Mouse (Mus musculus) thymus, postnatal 4 days (tissue): ENCODE measurements around the gene Ldlr.

Experiments used
- DNase-seq: peaks from one replicate; pipeline ENCODE4 v3.0.0; 2021

Ldlr gene

DNA sequence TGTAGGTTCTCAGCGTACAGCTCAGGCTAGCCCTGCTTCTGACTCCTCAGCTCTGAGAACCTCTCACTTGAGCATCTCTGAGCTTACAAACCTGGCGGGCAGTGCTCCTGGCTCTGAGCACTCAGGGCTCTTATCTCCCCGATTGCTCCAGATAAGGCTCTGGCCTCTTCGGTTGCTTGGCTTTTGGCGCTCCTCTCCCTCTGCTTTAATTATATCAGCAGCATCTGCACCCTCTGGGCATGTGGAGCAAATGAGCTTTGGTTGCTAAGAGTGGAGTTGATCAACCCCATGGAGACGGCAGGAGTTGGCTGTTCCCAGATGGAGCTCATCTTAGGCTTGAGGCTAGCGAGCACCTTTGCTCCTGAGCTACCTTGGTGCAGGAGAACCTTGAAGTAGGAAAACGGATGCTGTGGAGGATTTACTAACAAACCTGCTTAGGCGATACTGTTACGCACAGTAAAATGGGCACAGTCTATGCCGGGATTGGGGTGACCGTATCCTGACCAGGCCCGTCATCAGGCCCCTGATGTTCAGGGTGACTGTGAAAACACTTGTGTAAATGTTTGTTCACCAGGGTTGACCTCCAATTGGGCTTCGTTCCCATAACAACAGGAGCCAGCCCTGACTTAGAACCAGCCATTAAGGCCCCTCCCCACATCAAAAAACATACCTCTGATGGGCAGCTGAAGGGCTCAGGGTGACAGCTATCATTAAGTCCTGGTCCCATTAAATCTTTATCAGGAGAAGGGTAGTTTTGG, 3.1 kb downstream of the Ldlr start:
- no peak for DNase-seq

- DNase-seq: no peak
Observed at GRCm38 (mm10) chr9:21728261-21728832, 5.1 kb downstream of the Ldlr start.

- DNase-seq: no peak
Observed at GRCm38 (mm10) chr9:21729264-21729663, 6.0 kb downstream of the Ldlr start.

- no peak for DNase-seq
Observed at GRCm38 (mm10) chr9:21732288-21732687, 9.0 kb downstream of the Ldlr start.

DNA sequence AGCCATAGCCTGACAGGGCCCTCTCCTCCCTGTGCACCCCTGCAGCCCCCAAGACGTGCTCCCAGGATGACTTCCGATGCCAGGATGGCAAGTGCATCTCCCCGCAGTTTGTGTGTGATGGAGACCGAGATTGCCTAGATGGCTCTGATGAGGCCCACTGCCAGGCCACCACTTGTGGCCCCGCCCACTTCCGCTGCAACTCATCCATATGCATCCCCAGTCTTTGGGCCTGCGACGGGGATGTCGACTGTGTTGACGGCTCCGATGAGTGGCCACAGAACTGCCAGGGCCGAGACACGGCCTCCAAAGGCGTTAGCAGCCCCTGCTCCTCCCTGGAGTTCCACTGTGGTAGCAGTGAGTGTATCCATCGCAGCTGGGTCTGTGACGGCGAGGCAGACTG, 10.2 kb downstream of the Ldlr start:
- DNase-seq: no peak

DNA sequence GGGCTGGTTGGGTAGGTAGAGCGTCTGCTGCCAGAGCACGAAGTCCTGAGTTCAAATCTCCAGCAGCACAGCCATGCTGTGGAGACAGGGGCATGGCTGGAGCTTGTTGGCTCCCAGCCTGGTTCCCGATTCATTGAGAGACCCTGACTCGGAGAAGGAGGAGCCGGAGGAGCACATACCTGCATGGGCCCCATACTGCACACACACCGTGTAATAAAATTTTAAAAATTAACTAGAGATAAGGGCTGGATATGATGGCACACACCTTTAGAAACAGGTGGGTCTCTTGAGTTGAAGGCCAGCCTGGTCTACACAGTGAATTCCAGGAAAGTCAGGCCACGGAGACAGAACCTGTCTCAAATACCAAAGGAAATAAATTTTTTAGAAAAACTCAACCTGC, 10.7 kb downstream of the Ldlr start:
- DNase-seq: no peak

- DNase-seq: no peak
Observed at GRCm38 (mm10) chr9:21735126-21735525, 11.8 kb downstream of the Ldlr start.

DNA sequence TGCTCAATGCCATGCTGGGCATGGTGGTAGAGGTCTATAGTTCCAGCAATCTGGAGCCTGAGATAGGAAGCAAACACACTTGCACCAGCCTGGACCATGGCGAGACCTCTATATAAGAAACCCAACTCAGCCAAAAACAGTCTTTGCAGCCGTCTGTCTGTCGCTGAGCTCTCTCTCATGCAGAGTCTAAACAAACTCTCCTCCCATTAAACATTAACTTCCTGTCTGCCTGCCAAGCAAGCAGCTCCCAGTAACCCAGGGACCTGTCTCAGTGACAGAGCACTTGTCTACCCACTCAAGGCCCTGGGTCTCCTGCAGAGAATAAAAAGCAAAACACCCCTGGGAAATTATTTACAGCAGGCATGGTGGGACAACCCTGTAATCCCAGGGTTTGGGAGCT, 13.3 kb downstream of the Ldlr start:
- no peak for DNase-seq

DNA sequence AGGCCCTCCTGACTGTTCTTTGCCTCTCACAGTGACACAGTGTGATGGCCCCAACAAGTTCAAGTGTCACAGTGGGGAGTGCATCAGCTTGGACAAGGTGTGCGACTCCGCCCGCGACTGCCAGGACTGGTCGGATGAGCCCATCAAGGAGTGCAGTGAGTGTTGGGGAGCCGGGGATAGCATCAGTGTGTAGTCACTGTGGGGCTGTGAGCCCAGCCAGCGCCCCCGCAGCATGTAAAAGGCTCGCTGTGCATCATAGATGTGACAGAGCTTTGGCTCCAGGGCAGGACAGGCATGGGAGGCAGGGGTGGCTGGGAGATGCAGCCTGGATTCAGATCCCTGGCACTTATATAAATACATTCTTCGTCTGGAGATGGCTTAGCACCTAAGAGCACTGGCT, 13.9 kb downstream of the Ldlr start:
- no peak for DNase-seq

DNA sequence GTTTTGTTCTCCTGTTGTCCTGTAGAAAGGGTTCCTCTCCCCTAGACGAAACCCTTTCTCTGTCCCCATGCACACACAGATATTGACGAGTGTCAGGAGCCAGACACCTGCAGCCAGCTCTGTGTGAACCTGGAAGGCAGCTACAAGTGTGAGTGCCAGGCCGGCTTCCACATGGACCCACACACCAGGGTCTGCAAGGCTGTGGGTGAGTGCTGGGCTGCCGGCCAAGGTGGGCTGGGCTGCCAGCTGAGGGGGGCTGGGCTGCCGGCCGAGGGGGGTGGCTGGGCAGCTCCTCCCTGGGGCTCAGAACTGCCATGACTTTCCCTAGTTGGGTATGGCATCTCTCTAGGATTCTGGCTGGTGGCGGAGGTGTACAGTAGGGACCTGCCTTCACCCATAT, 15.5 kb downstream of the Ldlr start:
- no peak for DNase-seq

DNA sequence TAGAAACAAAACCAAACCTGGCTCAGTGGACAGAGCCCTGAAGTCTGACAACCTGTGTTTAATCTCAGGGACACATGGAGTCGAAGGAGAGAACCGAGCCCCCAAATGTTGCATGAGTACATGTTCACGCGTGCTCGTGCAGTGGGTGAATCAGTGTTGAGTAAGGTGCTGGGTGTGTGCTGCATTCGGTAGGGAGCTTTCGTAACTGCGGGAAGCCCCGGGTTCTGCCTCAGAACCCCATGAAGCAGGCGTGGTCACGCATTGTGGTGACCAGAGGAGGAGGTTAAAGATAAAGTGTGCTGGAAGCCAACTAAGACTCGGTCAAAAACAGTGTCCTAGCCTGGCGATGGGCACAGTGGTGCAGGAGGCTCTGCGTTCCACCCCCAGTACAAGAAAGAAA, 17.1 kb downstream of the Ldlr start:
- DNase-seq: no peak

- DNase-seq: no peak
Observed at GRCm38 (mm10) chr9:21741514-21741913, 18.2 kb downstream of the Ldlr start.

DNA sequence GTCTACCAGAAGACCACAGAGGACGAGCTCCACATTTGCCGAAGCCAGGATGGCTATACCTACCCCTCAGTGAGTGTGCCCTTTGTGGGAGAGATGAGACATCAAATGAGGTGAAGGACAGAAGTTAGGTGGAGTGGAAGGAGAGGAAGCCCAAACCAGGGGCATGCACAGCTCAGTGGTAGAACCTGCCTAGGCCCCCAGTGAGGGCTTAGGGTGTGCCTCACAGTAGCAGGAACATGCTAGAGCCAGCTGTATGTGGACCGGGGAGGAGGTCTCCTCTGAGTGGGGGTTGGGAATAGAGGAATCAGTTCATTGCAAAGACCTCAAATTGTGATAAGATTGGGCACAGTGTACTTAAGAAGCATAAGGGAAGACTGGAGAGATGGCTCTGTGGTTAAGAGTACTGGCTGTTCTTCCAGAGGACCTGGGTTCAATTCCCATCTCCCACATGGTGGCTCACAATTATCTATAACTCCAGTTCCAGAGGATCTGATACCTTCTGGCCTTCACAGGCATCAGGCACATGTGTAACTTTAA, 24.0 kb downstream of the Ldlr start:
- DNase-seq: no peak

GRCm38 (mm10) chr9:21748033-21748432, 24.8 kb downstream of the Ldlr start:
- no peak for DNase-seq

- DNase-seq: no peak
Observed at GRCm38 (mm10) chr9:21748491-21748890, 25.2 kb downstream of the Ldlr start.

DNA sequence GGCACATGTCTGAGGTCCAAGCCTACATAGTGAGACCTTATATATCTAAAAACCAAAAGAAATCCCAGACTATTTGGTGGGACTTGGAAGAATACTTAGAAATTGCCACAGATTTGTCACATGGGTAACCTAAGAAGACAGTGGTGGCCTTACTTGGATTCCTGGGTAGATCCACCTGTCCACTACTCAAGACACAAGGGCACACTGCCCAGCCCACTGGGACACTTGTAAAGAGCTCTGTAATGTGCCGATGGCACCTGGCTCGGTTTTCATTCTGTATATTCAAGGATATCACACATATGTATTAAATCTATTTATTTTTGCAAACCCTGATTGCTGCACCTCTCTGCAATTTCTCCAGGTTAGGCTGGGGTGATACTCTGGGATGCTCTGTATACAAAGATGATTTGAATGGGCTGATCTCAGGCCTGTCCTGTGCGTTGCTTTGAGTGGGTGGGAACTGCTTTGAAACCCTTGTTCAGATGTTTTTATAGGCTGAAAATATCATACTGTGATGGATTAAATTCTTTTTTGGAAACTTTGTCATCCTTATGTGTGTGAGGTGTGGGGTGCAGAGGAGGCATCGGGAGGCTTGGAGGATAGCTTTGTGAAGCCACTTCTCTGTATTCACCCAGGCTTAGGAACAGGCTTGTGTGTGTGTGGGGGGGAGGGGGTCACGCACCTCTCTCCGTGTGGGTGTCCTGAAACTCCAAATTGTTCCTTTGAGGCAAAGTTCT, 26.3 kb downstream of the Ldlr start:
- DNase-seq: no peak

DNA sequence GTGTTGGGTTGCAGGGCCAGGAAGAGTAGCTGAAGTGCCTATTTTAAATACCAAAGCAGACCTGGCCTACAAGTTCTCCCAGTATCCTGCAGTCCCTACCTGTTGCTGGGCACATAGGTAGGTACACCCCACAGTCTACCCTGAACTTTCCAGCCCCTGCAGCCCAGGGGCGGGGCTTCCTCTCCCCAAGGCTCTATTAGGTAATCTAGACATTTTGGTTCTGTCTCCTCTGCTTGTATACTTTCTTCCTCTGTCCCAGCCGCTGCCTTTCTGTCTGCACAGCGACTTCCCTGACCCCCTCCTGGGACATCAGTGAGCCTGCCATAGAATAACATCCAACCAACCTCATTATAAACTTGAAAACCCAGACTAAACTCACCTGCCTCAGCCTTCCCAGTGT, 27.1 kb downstream of the Ldlr start:
- DNase-seq: no peak

- DNase-seq: no peak
Observed at GRCm38 (mm10) chr9:21751347-21751746, 28.1 kb downstream of the Ldlr start.

DNA sequence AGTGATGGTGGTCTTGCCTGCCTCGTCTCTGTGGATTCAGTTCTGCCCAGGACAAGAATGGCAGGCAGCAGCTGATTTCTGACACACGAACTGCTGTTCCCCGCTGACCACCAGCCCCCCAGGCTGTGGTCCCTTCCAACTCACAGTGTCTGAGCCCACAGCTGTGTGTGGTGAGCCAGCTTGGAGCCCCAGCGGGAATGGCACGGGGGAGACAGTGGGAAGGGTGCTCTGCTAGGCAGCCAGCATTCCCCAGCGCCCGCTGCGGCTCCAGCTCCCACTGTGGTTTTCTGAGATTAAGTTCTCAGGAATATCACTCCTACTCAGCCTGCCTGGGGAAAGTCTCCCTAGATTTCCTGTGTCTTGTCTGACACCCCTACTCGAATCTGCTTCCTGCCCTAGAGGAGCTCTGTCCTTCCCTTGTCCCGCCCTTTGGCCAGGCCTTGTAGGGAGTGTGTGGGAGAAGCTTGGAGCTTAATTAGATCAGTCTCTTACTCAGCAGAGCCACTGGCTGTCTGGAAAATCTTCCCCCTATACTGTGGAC, 29.0 kb downstream of the Ldlr start:
- no peak for DNase-seq

- no peak for DNase-seq
Observed at GRCm38 (mm10) chr9:21754003-21754402, 30.7 kb downstream of the Ldlr start.

- DNase-seq: no peak
Observed at GRCm38 (mm10) chr9:21754516-21755321, 31.4 kb downstream of the Ldlr start.

DNA sequence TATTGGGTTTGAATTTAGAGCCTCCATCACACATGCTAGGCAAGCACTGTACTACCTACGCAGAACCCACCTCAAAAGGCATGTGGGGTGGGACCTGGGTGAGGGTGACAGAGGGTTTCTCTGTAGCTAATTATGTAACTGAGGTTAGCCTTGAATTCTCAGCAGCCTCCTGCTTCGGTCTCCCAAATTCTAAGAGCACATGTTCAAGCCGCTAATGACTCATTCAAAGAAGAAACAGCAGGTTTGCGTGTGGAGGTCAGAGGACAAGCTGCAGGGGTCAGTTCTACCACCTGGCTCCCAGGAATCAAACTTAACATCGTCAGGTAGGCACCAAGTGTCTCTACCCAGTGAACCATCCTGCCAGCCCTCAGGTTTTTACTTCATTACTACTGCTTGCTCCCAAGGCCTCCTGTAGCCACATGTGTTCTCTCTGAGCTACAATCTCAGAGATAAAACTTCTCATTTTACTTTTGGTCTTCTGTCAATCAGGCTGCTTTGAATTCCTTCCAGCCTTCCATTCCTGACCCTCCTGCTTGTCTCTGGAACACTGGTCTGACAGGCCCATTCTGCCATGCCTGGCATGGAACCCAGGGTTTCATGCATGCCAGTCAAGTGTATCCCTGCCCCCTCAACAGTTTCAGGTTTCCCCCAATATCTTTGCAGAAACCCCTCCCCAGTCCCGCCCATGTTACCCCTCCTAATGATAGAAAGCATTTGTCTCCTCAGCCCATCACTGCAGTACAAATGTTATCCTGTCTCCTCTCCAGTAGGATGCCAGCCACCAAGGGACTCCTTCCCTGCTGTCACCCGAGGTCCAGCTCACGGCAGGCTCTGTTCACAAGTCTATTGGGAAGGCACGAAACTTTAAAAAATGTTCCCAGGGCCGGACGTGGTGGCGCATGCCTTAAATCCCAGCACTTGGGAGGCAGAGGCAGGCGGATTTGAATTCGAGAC, 35.6 kb downstream of the Ldlr start:
- DNase-seq: no peak
